Mouse (Mus musculus) thymus, postnatal 10 days (tissue): ENCODE measurements around the gene Lamc2.
A peak's percentile ranks its signal among the peaks of the same experiment; 100 is the strongest.
"Not testable (repeated sequence)": the region's sequence is repeated elsewhere in the genome, so short reads cannot be mapped to it uniquely, and the experiment has no call there.

ENCODE experiments used
- DNase-seq, 2 experiments: peaks; one replicate each; pipeline ENCODE4 v3.0.0; 2021; ENCODE audit warnings: low spot score in 2 of 2

The Lamc2 gene

DNA sequence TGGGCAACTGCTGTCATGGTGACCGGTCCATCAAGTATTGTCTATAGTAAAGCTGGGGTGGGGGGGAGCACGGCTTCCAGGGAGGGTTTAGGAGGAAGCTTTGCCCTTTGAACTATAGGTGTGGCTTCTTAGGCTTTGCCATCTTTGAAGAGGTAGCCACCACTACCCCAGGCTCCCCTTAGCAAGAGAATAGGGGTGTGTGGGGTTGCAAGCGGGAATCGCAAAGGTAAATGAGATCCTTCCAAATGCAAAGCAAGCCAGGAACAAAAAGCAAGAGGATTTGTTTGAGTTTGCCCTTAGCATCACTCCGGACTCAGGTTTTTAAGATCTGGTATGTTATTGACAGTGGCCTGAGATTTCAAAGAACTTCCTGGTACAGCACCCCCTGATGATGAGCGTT, 90.9 kb downstream of the Lamc2 start:
- DNase-seq: no peak

DNA sequence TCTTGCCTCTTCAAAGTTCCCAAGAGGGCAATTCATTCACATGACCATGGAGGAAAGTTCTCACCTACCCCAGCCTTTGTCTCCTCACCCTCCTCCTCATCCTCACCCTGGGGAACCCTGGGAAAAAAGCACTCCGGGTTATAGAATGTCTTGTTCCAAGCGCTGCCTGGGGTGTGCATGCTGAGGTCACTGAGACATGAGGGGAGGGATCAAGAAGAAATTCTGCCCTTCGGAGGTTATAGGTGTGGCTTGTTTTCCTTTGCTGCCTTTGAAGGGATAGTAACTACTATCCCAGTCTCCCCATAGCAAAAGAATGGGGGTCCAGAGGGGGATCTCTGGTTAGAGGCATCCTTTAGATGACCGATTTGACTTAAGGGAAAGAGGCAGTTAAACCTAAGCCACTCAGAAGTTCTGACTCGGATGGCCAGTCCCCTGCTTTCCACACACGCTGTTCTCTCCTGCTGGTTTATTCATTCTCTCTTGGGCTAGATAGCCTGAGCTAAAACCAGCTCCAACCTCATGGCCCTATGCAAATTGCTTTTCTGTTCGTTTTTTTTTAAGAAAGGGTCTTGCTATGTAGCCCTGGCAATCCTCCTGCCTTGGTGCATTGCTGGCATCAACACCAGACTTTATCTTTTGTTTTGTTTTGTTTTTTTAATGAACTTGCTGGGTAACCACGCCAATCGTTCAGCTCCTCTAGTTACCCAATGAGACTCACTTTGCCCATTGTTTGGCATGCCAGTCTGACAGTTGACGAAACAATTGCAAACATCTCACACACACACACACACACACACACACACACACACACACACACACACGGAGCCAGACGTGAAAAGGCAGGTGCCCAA, 91.8 kb downstream of the Lamc2 start:
- DNase-seq: no peak

- no peak for DNase-seq
Measured at GRCm38 (mm10) chr1:153093581-153093980, 92.7 kb downstream of the Lamc2 start.

DNA sequence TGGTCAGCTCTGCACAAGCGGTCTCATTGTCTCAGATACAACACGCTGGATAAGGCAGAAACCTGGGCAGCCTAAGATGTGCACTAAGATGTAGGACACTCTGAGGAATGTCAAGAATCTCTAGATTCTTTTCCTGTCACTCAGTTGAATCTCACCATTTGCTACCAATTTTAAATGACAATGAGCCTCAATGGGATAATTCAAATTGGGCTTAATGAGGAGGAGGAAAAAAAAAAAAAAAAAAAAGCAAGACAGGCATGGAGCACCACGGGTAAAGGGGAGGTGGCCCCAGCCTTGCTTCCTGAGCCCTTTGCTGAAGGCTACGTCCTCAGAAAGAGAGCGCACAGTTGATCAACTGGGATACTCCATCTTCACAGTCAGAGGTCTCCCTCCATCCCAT, 93.1 kb downstream of the Lamc2 start:
- no peak for DNase-seq

GRCm38 (mm10) chr1:153092237-153092975, 93.8 kb downstream of the Lamc2 start:
- DNase-seq: peak; percentile 18 to 48

DNA sequence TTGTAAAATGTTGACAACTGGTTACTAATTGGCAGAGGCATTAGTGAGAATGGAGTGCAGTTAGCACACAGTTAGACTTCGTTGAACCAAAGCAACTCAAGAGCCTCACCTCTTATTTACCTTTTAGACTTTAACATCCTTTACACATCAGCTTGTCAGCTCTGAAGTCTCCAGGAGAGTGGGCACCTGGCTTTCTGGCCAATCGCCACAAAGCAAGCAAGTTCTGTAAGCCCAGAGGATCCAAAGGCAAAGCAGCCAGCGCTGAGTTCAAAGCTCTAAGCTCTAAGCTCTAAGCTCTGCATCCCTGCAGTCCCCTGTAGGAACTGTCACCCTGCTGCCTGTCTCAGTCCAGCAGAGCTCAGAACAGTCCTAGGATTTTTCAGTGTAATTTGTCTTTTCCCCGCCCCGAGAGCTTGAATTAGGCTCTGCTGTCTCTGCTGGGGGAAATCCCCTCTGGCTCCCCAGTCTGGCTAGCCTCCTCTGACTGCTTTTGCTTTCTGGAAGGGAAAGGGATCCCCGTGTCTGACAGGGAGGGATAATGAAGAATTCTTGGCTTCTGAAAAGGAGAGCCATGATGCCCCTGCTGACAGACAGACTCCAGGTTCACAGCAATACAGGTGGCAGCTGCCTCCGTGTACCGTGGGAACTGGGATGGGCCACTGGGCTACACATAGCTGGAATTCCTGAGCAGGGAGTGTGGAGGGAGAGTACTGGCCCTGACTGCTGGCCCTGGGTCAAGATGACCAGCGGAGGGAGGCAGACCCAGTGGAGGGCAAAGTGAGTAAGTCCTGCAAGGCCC, 94.6 kb downstream of the Lamc2 start:
- DNase-seq: no peak

DNA sequence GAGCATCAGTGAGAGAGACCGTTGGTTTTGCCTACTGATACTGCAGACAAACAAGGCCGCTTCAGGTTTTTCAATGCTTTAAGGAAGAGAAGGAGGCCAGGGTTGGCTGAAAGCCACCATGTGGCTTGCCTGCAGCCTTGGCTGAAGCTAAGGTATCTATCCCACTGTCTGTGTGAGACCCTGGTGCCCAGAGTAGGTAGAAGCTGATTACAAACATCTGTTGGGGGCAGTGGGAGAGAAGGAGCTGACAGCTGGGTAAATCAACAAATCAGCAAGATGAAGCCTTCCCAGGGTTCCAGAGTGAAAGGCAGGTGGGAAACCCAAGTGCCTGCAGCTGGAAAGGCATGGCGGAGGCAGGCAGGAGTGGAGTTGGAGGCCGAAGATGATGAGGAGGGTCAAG, 95.4 kb downstream of the Lamc2 start:
- no peak for DNase-seq

- DNase-seq: peak in 1 of 2 experiments; percentile 28
Measured at GRCm38 (mm10) chr1:153090081-153090480, 96.2 kb downstream of the Lamc2 start.

DNA sequence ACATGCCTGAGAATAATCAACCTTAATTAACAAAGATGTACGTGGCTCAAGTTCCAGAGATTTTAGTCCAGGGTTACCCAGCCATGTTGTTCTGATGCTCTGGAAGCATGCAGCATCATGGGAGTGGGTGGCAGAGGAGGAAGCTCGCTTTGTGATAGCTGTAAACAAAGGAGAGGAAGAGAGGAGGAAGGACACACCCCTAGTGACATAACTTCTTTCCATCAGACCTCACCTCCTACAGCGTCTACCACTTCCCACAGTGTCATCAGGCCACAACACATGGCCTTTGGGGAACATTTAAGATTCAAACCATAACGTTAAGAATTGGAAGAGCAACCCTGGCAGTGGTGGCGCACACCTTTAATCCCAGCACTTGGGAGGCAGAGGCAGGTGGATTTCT, 98.5 kb downstream of the Lamc2 start:
- no peak for DNase-seq

GRCm38 (mm10) chr1:153085198-153085597, 101.0 kb downstream of the Lamc2 start:
- DNase-seq: no peak

- DNase-seq: no peak
Measured at GRCm38 (mm10) chr1:153084191-153084590, 102.1 kb downstream of the Lamc2 start.

DNA sequence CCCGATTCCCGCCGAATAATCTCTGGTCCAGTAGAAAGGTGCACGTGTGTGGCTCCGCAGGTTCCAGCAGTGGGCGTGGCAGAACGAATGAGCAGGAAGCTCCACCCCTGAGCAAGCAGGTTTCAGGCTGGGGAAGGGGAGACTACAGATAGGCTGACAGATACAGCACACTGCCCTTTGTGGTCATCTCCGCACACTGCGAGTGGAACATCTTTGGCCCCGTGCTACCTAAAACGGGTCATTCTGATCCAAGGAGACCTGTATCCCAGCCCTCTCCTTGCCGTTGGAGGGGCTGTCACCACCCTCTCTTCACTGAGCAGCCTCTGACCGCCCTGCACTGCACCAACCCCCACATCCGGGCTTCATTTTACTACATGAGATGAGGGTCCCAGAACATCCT, 103.0 kb downstream of the Lamc2 start:
- not testable (repeated sequence) for DNase-seq

- no peak for DNase-seq
Measured at GRCm38 (mm10) chr1:153075955-153076354, 110.3 kb downstream of the Lamc2 start.

DNA sequence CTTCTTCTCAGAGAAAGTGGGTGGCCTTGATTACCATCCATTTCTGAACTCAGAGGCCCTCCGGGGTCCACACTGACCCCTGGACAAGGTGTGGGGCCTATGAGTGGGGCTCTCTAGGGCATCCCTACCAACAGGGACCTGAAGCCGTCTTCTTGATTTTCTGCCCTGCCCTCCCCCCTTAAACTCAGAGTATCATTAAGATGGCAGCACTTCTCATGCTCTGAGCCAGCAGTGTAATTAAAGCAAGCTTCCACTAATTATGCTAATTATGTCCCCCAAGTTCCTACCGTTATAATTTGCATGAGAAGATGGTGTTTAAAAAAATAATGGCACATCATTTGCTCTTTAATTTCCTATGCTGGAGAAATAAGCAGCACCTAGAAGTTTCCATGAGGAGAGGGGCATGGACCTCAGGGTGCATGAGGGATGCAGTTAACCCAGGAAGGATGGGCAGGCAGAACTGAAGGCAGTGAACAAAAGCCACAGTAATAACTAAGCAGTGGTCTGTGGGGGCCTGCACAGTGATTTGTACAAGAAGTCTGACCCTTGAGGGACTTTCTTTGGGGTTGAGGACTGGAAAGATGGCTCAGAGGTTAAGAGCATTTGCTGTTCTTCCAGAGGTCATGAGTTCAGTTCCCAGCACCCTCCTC, 111.0 kb downstream of the Lamc2 start:
- no peak for DNase-seq

DNA sequence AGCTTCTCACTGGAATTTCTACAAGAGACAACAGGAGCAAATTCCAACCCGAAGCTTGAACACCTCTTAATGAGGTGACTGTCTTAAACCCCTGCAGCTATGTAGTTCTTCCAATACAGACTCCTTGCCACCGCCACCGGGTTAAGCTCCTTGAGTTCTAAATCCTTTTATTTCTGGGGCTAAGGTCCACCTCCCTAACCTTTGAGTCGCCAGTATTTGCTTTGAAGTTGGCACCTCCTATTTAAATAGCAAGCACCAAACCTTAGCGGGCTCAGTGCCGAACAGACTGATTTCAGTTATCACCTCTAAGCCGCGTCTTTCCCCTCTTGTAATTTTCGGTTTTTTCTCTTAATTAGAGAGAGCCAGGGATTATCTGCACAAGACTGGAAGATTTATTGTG, 112.8 kb downstream of the Lamc2 start:
- DNase-seq: no peak
